Mouse (Mus musculus) embryonic fibroblast, embryonic 13.5 days (primary cell): ENCODE measurements around the gene Ccdc74a. TPM values are rescaled to one million over a fixed set of nuclear protein-coding genes. Genes with fewer than 3 reads are reported as not detected.
A peak's percentile ranks its signal among the peaks of the same experiment; 100 is the strongest.

ENCODE experiments used
- H3K27ac ChIP-seq: 2 replicates; pipeline ENCODE4 v1.5.1; 2012; ENCODE audit warnings: low read length, control low read depth, inconsistent platforms; ENCODE audit not compliant: insufficient read depth
- H3K4me1 ChIP-seq: 2 replicates; pipeline ENCODE4 v1.6.1; 2011; ENCODE audit warnings: low read length; ENCODE audit not compliant: control insufficient read depth, insufficient read depth
- H3K4me3 ChIP-seq: 2 replicates; pipeline ENCODE4 v1.5.1; 2011; ENCODE audit warnings: mild to moderate bottlenecking, control low read depth, low read length; ENCODE audit not compliant: insufficient read depth
- CTCF ChIP-seq: IDR thresholded peaks from 2 replicates; pipeline ENCODE4 v1.5.1; 2011; ENCODE audit warnings: mild to moderate bottlenecking, control low read depth, low read length, moderate library complexity, borderline replicate concordance; ENCODE audit not compliant: insufficient read depth
- POLR2A ChIP-seq: IDR thresholded peaks from 2 replicates; pipeline ENCODE4 v1.6.1; 2011; ENCODE audit warnings: low read depth, mild to moderate bottlenecking, control low read depth, low read length, moderate library complexity
- polyA plus RNA-seq: library from polyadenylated mRNA; stranded (reverse); fragments of >200 nt; gene quantifications from 2 replicates; pipeline ENCODE4 v1.2.4, GENCODE M21; 2011; ENCODE audit warnings: low read depth; ENCODE audit not compliant: missing spikeins, insufficient read length

The Ccdc74a gene
- polyA plus RNA-seq, 1 experiment = 9.7 TPM

GRCm38 (mm10) chr16:17640706-17641105 is 5.6 kb upstream of the Ccdc74a start:
- no peak overlapping the region for H3K27ac ChIP-seq
- H3K4me3 ChIP-seq = no peak overlapping the region
- no peaks in the 10 kb centered on the region for H3K4me1 ChIP-seq
- TF ChIP-seq POLR2A (no peak), CTCF (no peak)

GRCm38 (mm10) chr16:17641301-17641700 is 5.0 kb upstream of the Ccdc74a start:
- Histone ChIP-seq H3K4me1 (no peaks in the 10 kb centered on the region), H3K4me3 (no peak overlapping the region), H3K27ac (no peak overlapping the region)
- TF ChIP-seq POLR2A = no peak
- TF ChIP-seq CTCF = no peak

GRCm38 (mm10) chr16:17642311-17642710 is 4.0 kb upstream of the Ccdc74a start:
- Histone ChIP-seq H3K4me3 (no peak overlapping the region), H3K27ac (no peak overlapping the region), H3K4me1 (no peaks in the 10 kb centered on the region)
- TF ChIP-seq POLR2A = no peak
- no peak for TF ChIP-seq CTCF

GRCm38 (mm10) chr16:17643437-17643990 is 2.8 kb upstream of the Ccdc74a start:
- Histone ChIP-seq H3K4me3 (no peak overlapping the region), H3K4me1 (no peaks in the 10 kb centered on the region; the same call in 1 of the 2 replicates), H3K27ac (peak overlapping the region; percentile 24; the same call in 1 of the 2 replicates)
- TF ChIP-seq CTCF (no peak), POLR2A (no peak)

GRCm38 (mm10) chr16:17647156-17647555 is 886 bp downstream of the Ccdc74a start:
- TF ChIP-seq CTCF = no peak
- TF ChIP-seq POLR2A = no peak
- H3K27ac ChIP-seq = no peak overlapping the region
- no peaks in the 10 kb centered on the region; the same call in 1 of the 2 replicates for H3K4me1 ChIP-seq
- H3K4me3 ChIP-seq = no peak overlapping the region

- no peaks in the 10 kb centered on the region; the same call in 1 of the 2 replicates for H3K4me1 ChIP-seq
- no peak for TF ChIP-seq CTCF
- no peak for TF ChIP-seq POLR2A
- H3K27ac ChIP-seq = no peak overlapping the region
- H3K4me3 ChIP-seq = no peak overlapping the region
These were observed 1.5 kb downstream of the Ccdc74a start for GRCm38 (mm10) chr16:17647566-17648340.

GRCm38 (mm10) chr16:17649925-17650605 is 3.8 kb downstream of the Ccdc74a start:
- no peak overlapping the region for H3K4me3 ChIP-seq
- H3K27ac ChIP-seq = no peak overlapping the region
- TF ChIP-seq CTCF (no peak), POLR2A (no peak)

GRCm38 (mm10) chr16:17650711-17651110 is 4.4 kb downstream of the Ccdc74a start:
- Histone ChIP-seq H3K27ac (no peak overlapping the region), H3K4me1 (no peaks in the 10 kb centered on the region; the same call in 1 of the 2 replicates), H3K4me3 (no peak overlapping the region)
- no peak for TF ChIP-seq CTCF
- TF ChIP-seq POLR2A = no peak

More at GRCm38 (mm10) chr16:17649925-17650605, 3.8 kb downstream of the Ccdc74a start:
- H3K4me1 ChIP-seq = no peaks in the 10 kb centered on the region; the same call in 1 of the 2 replicates

GRCm38 (mm10) chr16:17652607-17653006 is 6.3 kb downstream of the Ccdc74a start:
- Histone ChIP-seq H3K4me1 (no peaks in the 10 kb centered on the region; the same call in 1 of the 2 replicates), H3K4me3 (no peak overlapping the region), H3K27ac (no peak overlapping the region)
- no peak for TF ChIP-seq CTCF
- no peak for TF ChIP-seq POLR2A

- Histone ChIP-seq H3K27ac (no peak overlapping the region), H3K4me3 (no peak overlapping the region), H3K4me1 (no peaks in the 10 kb centered on the region)
- TF ChIP-seq CTCF (no peak), POLR2A (no peak)
These were observed 7.3 kb downstream of the Ccdc74a start for GRCm38 (mm10) chr16:17653601-17654000.
